Mouse (Mus musculus) heart, adult 2 months (tissue): ENCODE data around the gene Apeh.

Experiments used
- CTCF ChIP-seq: fragments of 200-600 bp; IDR thresholded peaks from 2 replicates; pipeline ENCODE4 v1.8.1; 2022; ENCODE audit warnings: antibody characterized with exemption, mild to moderate bottlenecking, moderate library complexity
- EP300 ChIP-seq: fragments of 200-500 bp; IDR thresholded peaks from 2 replicates; pipeline ENCODE4 v1.6.1; 2011; ENCODE audit warnings: low read depth, low read length, control low read depth; ENCODE audit not compliant: insufficient read depth
- POLR2A ChIP-seq: fragments of 200-500 bp; IDR thresholded peaks from 2 replicates; pipeline ENCODE4 v1.6.1; 2011; ENCODE audit warnings: mild to moderate bottlenecking, low read depth, low read length, control low read depth; ENCODE audit not compliant: insufficient read depth

- TF ChIP-seq CTCF (no peak), POLR2A (no peak), EP300 (no peak)
Observed at GRCm38 (mm10) chr9:108105549-108105863, 11.1 kb upstream of the Apeh start.
